Mouse (Mus musculus): Measurements from ENCODE around the gene Slc2a10. TPM values are rescaled to one million over a fixed set of nuclear protein-coding genes. Genes with fewer than 3 reads are reported as not detected.

The Slc2a10 gene
- total and polyA plus RNA-seq, 3 experiments = 3.8 to 5.8 (median 5.0) TPM

DNA sequence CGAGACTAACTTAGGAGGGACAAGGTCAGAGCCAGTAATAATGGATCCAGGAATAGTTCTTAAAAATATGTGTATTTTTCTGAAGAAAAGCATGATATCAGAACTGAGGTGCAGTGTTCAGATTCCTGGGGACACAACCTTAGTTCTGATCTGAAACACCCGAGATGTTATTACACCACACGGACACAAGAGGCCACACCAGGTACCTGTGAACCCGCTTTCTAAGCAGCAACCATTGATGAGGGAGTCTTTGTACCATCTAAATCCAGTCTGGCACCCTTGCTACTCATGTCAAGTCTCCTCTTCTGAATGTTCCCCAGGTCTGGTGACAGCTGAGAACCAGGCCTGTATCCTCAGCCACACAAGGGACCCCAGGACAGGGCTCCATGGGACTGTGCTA is 22.0 kb downstream of the Slc2a10 start:
- Histone ChIP-seq H3K27ac (no peak overlapping the region), H3K79me2 (replicated peaks; ENCODE audit: control insufficient read depth, insufficient read depth, low read length) (no peaks in the 10 kb centered on the region), H3K4me3 (no peak overlapping the region), H3K4me1 (ENCODE audit: control insufficient read depth, insufficient read depth, low read length) (no peaks in the 10 kb centered on the region), H3K36me3 (ENCODE audit: control insufficient read depth, insufficient read depth, low read length) (no peaks in the 10 kb centered on the region), H3K27me3 (ENCODE audit: control insufficient read depth, insufficient read depth, low read length) (no peaks in the 10 kb centered on the region), H3K9ac (ENCODE audit: low read depth, low read length) (no peak overlapping the region)
- intact Hi-C loops (cut with DNase I) = loop anchor here (5.0 kb wide), 1 partner anchor 522 kb away; no protein-coding TSS in a partner anchor
- DNase-seq = no peak
- TF ChIP-seq CTCF (IDR thresholded peaks at IDR 0.05) (peak; percentile 57), EP300 (IDR thresholded peaks at IDR 0.05; ENCODE audit: insufficient read depth, low read depth, low read length) (no peak)
- 49% methylated on average over 4 of the region's 4 CpGs for WGBS

DNA sequence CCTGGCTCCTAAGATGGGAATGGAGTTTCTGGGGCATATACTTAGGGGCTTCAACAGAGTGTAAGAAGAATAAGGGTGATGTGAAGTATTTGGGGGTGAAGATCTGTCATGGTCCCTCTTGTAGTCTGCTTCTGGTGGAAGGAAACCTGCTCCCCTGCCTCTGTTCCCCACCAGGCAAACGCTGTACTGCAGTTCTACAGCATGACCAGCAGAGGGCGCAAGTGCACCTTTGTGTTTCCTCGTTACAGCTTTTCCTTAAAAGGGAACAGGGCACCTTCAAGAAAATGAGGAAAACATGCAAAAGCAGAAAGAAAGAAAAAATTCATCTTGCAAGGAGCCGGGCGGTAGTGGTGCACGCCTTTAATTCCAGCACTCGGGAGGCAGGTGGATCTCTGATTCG is 25.5 kb downstream of the Slc2a10 start:
- 16% methylated on average over 8 of the region's 8 CpGs for WGBS
- Histone ChIP-seq H3K9ac (ENCODE audit: low read depth, low read length) (no peak overlapping the region), H3K4me1 (ENCODE audit: control insufficient read depth, insufficient read depth, low read length) (no peaks in the 10 kb centered on the region), H3K4me3 (no peak overlapping the region), H3K27ac (no peak overlapping the region), H3K36me3 (ENCODE audit: control insufficient read depth, insufficient read depth, low read length) (no peaks in the 10 kb centered on the region), H3K79me2 (replicated peaks; ENCODE audit: control insufficient read depth, insufficient read depth, low read length) (no peaks in the 10 kb centered on the region), H3K27me3 (ENCODE audit: control insufficient read depth, insufficient read depth, low read length) (no peaks in the 10 kb centered on the region)
- TF ChIP-seq POLR2A (IDR thresholded peaks at IDR 0.05; ENCODE audit: insufficient read depth, low read depth, low read length) (no peak), CTCF (IDR thresholded peaks at IDR 0.05) (peak; percentile 100; the same call in 1 of the 2 replicates)
- intact Hi-C loops (cut with DNase I) = loop anchor here (1.0 to 5.0 kb wide), 2 partner anchors 222 to 518 kb away; no protein-coding TSS in a partner anchor
- DNase-seq = peak; percentile 27 to 75

DNA sequence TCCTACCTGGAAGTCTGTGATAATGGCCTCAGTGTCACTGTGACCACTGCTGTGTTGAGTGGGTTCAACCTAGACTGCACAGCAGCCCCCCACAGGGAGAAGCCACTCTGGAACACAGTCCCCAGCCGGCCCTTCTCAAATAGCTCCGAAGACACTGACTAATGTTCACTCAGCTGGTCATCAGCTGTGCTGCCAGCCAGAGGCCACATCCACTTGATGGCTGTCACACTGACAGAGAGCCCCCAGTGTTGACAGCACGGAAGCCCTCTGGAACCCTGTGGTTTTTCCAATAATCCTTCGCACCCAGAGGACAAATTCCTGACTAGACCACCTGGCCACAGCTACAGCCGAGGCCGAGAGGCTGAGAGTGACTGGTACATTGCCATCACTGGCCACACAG is 30.2 kb downstream of the Slc2a10 start:
- Histone ChIP-seq H3K4me3 (no peak overlapping the region), H3K79me2 (replicated peaks; ENCODE audit: control insufficient read depth, insufficient read depth, low read length) (no peaks in the 10 kb centered on the region), H3K9ac (ENCODE audit: low read depth, low read length) (no peak overlapping the region), H3K27ac (no peak overlapping the region), H3K4me1 (ENCODE audit: control insufficient read depth, insufficient read depth, low read length) (no peaks in the 10 kb centered on the region), H3K27me3 (ENCODE audit: control insufficient read depth, insufficient read depth, low read length) (no peaks in the 10 kb centered on the region; the same call in 1 of the 2 replicates), H3K36me3 (ENCODE audit: control insufficient read depth, insufficient read depth, low read length) (no peaks in the 10 kb centered on the region)
- no peak for DNase-seq
- WGBS = 49% methylated on average over 6 of the region's 6 CpGs
- TF ChIP-seq EP300 (IDR thresholded peaks at IDR 0.05; ENCODE audit: insufficient read depth, low read depth, low read length) (no peak), POLR2A (IDR thresholded peaks at IDR 0.05; ENCODE audit: insufficient read depth, low read depth, low read length) (no peak), CTCF (IDR thresholded peaks at IDR 0.05) (no peak)
- intact Hi-C loops (cut with DNase I) = no loop called here

DNA sequence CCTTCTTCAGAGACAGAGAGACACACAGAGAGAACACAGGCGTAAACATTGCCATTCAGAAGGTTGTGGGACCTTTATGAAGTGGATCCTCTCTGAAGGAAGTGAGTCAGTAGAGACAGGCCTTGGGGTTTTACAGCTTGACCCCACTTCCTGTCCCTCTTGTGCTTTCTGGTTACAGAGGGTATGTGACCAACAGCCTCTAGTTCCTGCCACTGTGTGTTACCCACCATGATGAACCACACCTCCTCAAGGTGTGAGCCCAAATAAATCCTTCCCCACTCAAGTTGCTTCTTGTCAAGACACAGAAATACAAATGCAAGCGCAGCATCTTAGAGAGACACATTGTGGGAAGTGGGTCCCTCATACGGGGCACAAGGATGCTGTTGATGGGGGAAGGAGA is 37.4 kb downstream of the Slc2a10 start:
- intact Hi-C loops (cut with DNase I) = no loop called here
- Histone ChIP-seq H3K4me1 (ENCODE audit: control insufficient read depth, insufficient read depth, low read length) (no peaks in the 10 kb centered on the region), H3K79me2 (replicated peaks; ENCODE audit: control insufficient read depth, insufficient read depth, low read length) (no peaks in the 10 kb centered on the region), H3K4me3 (no peak overlapping the region), H3K27me3 (ENCODE audit: control insufficient read depth, insufficient read depth, low read length) (no peaks in the 10 kb centered on the region), H3K27ac (no peak overlapping the region), H3K36me3 (ENCODE audit: control insufficient read depth, insufficient read depth, low read length) (no peaks in the 10 kb centered on the region), H3K9ac (ENCODE audit: low read depth, low read length) (no peak overlapping the region)
- no peak for DNase-seq
- WGBS = 64% methylated on average over 3 of the region's 3 CpGs
- no peak for TF ChIP-seq POLR2A (IDR thresholded peaks at IDR 0.05; ENCODE audit: insufficient read depth, low read depth, low read length)
- no peak for TF ChIP-seq CTCF (IDR thresholded peaks at IDR 0.05)
- TF ChIP-seq EP300 (IDR thresholded peaks at IDR 0.05; ENCODE audit: insufficient read depth, low read depth, low read length) = no peak

DNA sequence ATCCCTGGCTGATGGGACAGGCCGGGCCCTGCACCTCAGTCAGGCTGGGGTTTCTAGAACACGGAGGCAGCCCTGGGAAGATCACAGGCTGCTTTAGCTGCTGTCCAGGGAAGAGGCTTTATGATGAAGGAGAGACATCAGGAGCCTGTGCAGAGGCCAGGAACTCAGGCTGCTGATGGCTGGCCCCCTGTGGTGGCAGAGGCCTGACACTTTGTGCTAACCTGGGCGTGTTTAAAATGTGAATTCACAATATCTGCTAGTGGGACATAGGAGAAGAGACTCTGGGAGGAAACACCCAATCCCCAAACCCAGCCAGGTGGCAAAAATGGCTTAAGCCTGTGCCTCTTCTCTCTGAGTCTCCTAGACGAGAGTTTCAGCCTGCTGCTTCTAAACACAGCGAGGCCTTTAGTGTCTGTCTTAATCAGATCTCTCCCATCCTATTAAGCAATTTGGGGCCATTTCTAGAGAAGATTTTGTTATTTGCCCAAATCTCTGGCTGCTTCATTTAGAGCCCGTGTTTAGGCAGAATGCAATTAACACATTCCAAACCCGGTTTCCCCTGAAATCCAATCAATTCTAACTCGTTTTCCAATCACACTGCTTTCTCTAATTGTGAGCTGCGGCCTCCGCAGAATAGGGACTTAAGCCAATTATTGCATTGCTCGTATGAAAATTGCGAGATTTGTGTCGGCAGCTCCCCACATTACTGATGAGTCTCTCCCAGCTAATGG is 39.5 kb downstream of the Slc2a10 start:
- H3K36me3 ChIP-seq (ENCODE audit: control insufficient read depth, insufficient read depth, low read length) = no peaks in the 10 kb centered on the region
- no peak for DNase-seq
- H3K27me3 ChIP-seq (ENCODE audit: control insufficient read depth, insufficient read depth, low read length) = no peaks in the 10 kb centered on the region; the same call in 1 of the 2 replicates
- no peak for TF ChIP-seq CTCF (IDR thresholded peaks at IDR 0.05)
- no peak for TF ChIP-seq EP300 (IDR thresholded peaks at IDR 0.05; ENCODE audit: insufficient read depth, low read depth, low read length)
- TF ChIP-seq POLR2A (IDR thresholded peaks at IDR 0.05; ENCODE audit: insufficient read depth, low read depth, low read length) = no peak
- H3K27ac ChIP-seq = no peak overlapping the region
- no peaks in the 10 kb centered on the region for H3K4me1 ChIP-seq (ENCODE audit: control insufficient read depth, insufficient read depth, low read length)
- WGBS = 71% methylated on average over 13 of the region's 13 CpGs
- no peak overlapping the region for H3K9ac ChIP-seq (ENCODE audit: low read depth, low read length)
- intact Hi-C loops (cut with DNase I) = no loop called here
- no peak overlapping the region for H3K4me3 ChIP-seq
- no peaks in the 10 kb centered on the region for H3K79me2 ChIP-seq (replicated peaks; ENCODE audit: control insufficient read depth, insufficient read depth, low read length)

DNA sequence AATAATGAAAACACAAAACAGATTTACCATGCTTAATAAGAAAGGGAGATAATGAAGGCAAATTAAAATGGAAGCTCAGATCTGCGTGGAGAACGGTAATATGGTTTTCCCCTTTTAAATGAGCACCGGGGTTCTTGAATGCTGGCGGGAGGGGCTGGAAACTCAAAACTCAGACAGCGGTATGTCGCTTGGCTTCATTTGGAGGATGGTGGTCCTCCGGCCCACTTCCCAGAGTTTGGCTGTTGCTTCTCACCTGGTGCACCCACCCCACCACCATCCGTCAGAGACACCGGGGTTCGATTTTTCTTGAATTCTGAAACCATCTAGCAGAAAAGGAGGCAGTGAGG is 40.1 kb downstream of the Slc2a10 start:
- Histone ChIP-seq H3K79me2 (replicated peaks; ENCODE audit: control insufficient read depth, insufficient read depth, low read length) (no peaks in the 10 kb centered on the region), H3K27me3 (ENCODE audit: control insufficient read depth, insufficient read depth, low read length) (no peaks in the 10 kb centered on the region; the same call in 1 of the 2 replicates), H3K4me3 (no peak overlapping the region), H3K36me3 (ENCODE audit: control insufficient read depth, insufficient read depth, low read length) (no peaks in the 10 kb centered on the region), H3K27ac (no peak overlapping the region), H3K4me1 (ENCODE audit: control insufficient read depth, insufficient read depth, low read length) (no peaks in the 10 kb centered on the region), H3K9ac (ENCODE audit: low read depth, low read length) (no peak overlapping the region)
- intact Hi-C loops (cut with DNase I) = no loop called here
- TF ChIP-seq EP300 (IDR thresholded peaks at IDR 0.05; ENCODE audit: insufficient read depth, low read depth, low read length) (no peak), CTCF (IDR thresholded peaks at IDR 0.05) (no peak), POLR2A (IDR thresholded peaks at IDR 0.05; ENCODE audit: insufficient read depth, low read depth, low read length) (no peak)
- DNase-seq = no peak
- WGBS = 94% methylated on average over 10 of the region's 10 CpGs

Data from heart, adult 2 months (tissue).